Mouse (Mus musculus): ENCODE measurements at regions not wholly inside any gene's neighbourhood (a gene's known extent, or its start where the extent isn't known, plus 50 kb on each side); places are given as distances from the start of the nearest gene placed in this dataset.

DNA sequence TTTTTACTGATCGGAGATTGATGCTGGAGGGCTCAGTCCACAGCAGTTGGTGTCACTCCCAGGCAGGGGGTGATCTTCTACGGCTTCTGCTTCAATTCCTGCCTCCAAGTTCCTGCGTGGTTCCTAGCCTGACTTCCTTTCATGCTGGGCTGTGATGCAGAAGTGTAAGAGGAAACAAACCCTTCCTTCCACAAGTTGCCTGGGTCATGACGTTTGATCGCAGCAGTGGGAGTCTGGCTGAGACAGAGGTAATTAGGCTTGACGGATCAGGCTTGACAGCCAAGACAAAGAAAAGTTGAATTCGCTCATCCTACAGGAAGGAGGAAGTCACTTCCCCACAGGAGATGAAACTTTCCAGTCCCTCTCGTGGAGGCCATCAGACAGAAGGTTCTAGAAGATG, 77.2 kb upstream of the Ralgps2 start:
- no peak for TF ChIP-seq CTCF (IDR thresholded peaks at IDR 0.05; ENCODE audit: low read depth)
- TF ChIP-seq EP300 (optimal IDR thresholded peaks at IDR 0.05), result no peak

Data from stomach, postnatal 0 days (tissue).